Mouse (Mus musculus) heart, embryonic 13.5 days (tissue): ENCODE measurements around the gene Rwdd4a. TPM values are rescaled to one million over a fixed set of nuclear protein-coding genes. Genes with fewer than 3 reads are reported as not detected.

Experiments
- ATAC-seq: fragments of 200-750 bp; cut with Nextera tagmentation; 2 replicates; pipeline ENCODE4 v1.8.0; 2017; ENCODE audit warnings: moderate TSS enrichment; ENCODE audit not compliant: insufficient number of reproducible peaks, low FRiP score, low TSS enrichment; ENCODE audit errors: extremely low read depth
- H3K27ac ChIP-seq: fragments of 300-500 bp; sonication (generic); replicated peaks from 2 replicates; pipeline ENCODE4 v1.5.1; 2015; ENCODE audit warnings: moderate library complexity, mild to moderate bottlenecking, inconsistent platforms
- H3K27me3 ChIP-seq: fragments of 300-500 bp; sonication (generic); replicated peaks from 2 replicates; pipeline ENCODE4 v1.6.1; 2015; ENCODE audit warnings: mild to moderate bottlenecking, inconsistent platforms
- H3K36me3 ChIP-seq: fragments of 300-500 bp; sonication (generic); 2 replicates; pipeline ENCODE4 v1.6.1; 2015; ENCODE audit warnings: mild to moderate bottlenecking, inconsistent platforms
- H3K4me1 ChIP-seq: fragments of 300-500 bp; sonication (generic); 2 replicates; pipeline ENCODE4 v1.6.1; 2015; ENCODE audit warnings: inconsistent platforms
- H3K4me2 ChIP-seq: fragments of 300-500 bp; sonication (generic); 2 replicates; pipeline ENCODE4 v1.6.1; 2015; ENCODE audit warnings: inconsistent platforms, mild to moderate bottlenecking, moderate library complexity
- H3K4me3 ChIP-seq: fragments of 300-500 bp; sonication (generic); 2 replicates; pipeline ENCODE4 v1.5.1; 2015; ENCODE audit warnings: moderate library complexity, mild to moderate bottlenecking, inconsistent platforms
- H3K9ac ChIP-seq: fragments of 300-500 bp; sonication (generic); 2 replicates; pipeline ENCODE4 v1.6.1; 2015; ENCODE audit warnings: inconsistent platforms, mild to moderate bottlenecking, moderate library complexity
- H3K9me3 ChIP-seq: fragments of 300-500 bp; sonication (generic); 2 replicates; pipeline ENCODE4 v1.6.1; 2016; ENCODE audit warnings: inconsistent platforms
- WGBS: fragments of 180-500 bp; shearing (Covaris S2); methylation state at CpG from one replicate; pipeline ENCODE4 v1.1.7; 2015; ENCODE audit warnings: mixed read lengths; 5-methylcytosine and 5-hydroxymethylcytosine counted together
- polyA plus RNA-seq: library from polyadenylated mRNA; unstranded; fragments of >200 nt; fragmentation: Nextera tagmentation; extraction: Ambion mirVana; gene quantifications from 2 replicates; pipeline ENCODE4 v1.2.1, GENCODE M21; 2015

Rwdd4a gene
- 28.0 and 39.7 TPM in 2 replicates for polyA plus RNA-seq

DNA sequence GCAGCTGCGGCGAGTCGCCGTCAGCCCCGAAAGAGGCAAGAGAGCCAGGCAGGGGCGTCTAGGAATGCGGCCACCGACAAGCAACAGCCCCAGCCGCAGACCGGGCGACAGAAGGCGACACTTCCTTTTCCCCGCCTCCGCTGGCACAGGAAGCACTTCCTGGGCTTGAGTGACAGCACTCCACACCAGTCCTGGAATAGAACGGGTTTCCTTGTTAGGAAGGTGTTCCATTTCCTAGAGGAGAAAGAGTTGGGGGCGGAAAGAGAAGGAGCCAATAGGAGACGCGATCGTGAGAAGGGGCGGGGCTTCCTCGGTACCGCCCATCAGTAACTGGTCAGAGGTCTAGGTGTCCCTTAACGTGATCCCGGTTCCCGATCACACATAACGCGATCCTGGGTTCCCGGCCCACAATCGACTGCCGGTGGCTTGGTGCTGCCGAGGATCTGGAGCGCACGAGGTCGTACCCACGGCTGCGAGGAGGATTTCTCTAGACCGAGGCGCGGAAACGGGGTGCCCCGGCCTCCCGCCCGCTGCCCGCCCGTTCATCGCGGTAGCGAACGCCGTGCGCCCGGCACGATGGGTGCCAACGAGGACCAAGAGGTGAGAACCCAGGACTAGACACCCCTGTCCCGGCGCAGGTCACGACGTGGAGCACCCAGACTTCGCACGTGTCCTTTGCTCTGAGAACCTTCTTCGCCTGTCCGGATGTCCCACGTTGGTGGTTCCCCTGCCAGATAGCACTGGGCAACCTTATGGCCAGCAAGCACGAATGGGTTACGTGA, at the start of gene Rwdd4a, which contains the start of gene Trappc11:
TSS of gene Rwdd4a (plus strand) at position 321 of the 782 bp plus-strand sequence.
TSS of gene Trappc11 (minus strand) at position 127 of the 782 bp plus-strand sequence.
- Histone ChIP-seq H3K27me3 (no peaks in the 10 kb centered on the region), H3K4me1 (peaks cover 30% of the 10 kb centered on the region), H3K9me3 (no peaks in the 10 kb centered on the region), H3K9ac (peak within 1 kb of the TSS; percentile 95), H3K4me3 (peak within 1 kb of the TSS; percentile 92), H3K4me2 (peak within 1 kb of the TSS; percentile 92), H3K27ac (peak within 1 kb of the TSS; percentile 90), H3K36me3 (peaks cover 39% of the 10 kb centered on the region)
- ATAC-seq = peak; percentile 99
- under 1% methylated on average over 65 of the region's 65 CpGs for WGBS

DNA sequence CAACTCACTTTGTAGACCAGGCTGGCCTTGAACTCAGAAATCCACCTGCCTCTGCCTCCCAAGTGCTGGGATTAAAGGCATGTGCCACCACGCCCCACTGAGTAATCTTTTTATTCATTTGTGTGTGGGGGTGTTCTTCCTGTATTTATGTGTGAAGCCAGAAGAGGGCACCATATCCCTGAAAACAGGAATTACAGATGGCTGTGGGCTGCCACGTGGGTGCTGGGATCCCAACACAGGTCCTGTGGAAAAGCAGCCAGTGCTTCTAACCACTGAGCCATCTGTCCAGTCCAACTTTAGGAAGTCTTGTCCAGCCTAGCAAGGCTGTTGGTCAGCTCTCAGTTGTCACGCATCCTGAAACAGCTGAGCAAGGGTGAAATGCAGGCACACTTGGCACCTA, 46.2 kb upstream of the Rwdd4a start:
- Histone ChIP-seq H3K4me2 (no peak overlapping the region), H3K27ac (no peak overlapping the region), H3K9ac (no peak overlapping the region), H3K9me3 (peaks cover 8% of the 10 kb centered on the region), H3K4me3 (no peak overlapping the region), H3K27me3 (no peaks in the 10 kb centered on the region), H3K4me1 (no peaks in the 10 kb centered on the region), H3K36me3 (peaks cover 47% of the 10 kb centered on the region)
- ATAC-seq = no peak
- 89% methylated on average over 3 of the region's 3 CpGs for WGBS

DNA sequence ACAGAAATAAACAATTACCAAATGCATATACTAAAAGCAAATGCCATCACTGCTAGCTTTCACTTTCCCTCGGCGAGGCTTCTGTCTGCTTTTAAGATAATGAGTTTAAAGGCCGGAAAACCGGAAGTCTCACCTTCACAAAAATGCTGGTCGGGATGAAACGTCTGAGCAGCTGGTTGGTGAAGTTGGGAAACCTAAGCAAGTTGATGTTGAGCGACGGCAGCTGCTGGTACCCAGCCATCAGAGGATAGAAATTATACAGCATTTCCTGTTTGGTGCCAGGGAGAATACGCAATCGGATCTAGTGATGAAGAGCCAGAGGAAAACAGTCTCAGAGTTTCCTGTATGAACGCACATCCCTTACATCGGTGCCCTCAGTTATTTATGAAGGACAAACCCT, 40.4 kb upstream of the Rwdd4a start:
- Histone ChIP-seq H3K27ac (no peak overlapping the region), H3K9ac (no peak overlapping the region), H3K9me3 (no peaks in the 10 kb centered on the region), H3K4me2 (no peak overlapping the region), H3K4me3 (no peak overlapping the region), H3K4me1 (peaks cover 8% of the 10 kb centered on the region; the same call in 1 of the 2 replicates), H3K27me3 (no peaks in the 10 kb centered on the region), H3K36me3 (peaks cover 87% of the 10 kb centered on the region)
- WGBS = 89% methylated on average over 12 of the region's 12 CpGs
- ATAC-seq = no peak

DNA sequence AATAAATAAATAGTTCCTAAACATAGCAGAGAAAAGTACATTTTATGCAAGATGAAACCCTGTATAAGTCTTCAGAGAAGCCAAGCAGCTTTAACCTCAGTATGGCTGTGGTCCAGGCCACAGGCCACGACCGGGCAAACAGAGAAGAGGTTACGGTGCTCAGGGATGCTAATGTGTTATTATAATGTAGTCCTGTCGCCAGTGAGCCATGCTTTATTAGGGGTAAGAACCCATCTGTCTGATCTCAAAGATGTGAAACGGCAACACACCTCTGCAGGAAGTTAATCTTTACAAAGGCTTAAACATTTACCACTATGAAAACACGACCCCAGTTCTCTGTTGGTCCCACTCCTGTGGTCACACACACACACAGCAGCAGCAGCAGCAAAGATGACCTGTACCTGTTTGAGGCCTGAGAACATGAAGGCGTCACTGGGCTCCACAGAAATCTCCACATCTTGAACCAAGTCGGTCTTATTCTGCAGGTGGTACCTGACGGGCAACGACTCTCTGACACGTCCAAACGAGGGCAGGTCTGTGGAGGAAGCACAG, 38.8 kb upstream of the Rwdd4a start:
- peaks cover 8% of the 10 kb centered on the region; the same call in 1 of the 2 replicates for H3K4me1 ChIP-seq
- H3K4me2 ChIP-seq = no peak overlapping the region
- H3K27me3 ChIP-seq = no peaks in the 10 kb centered on the region
- no peak overlapping the region for H3K27ac ChIP-seq
- H3K9ac ChIP-seq = no peak overlapping the region
- no peak overlapping the region for H3K4me3 ChIP-seq
- no peaks in the 10 kb centered on the region for H3K9me3 ChIP-seq
- no peak for ATAC-seq
- 86% methylated on average over 12 of the region's 12 CpGs for WGBS
- peaks cover 92% of the 10 kb centered on the region for H3K36me3 ChIP-seq

DNA sequence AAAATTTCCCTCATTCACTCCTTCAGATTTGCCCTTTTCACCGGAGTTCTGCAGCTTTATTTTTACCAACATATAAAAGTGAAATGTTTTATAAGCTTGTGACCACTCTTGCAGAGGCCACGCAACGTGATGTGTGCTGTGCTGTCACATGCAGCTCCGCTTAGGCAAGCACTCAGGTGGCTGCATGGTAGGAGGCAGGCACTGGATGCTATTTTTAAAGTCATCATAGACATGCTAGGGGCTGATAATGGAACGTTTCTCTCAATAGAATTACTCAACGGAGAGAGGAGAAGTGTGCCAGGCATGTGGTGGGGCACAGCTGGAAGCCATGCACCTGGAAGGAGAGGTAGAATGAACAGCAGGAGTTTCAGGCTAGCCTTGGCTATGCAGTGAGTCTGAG, 38.0 kb upstream of the Rwdd4a start:
- no peak overlapping the region for H3K4me2 ChIP-seq
- no peak overlapping the region for H3K27ac ChIP-seq
- H3K9ac ChIP-seq = no peak overlapping the region
- no peak overlapping the region for H3K4me3 ChIP-seq
- H3K27me3 ChIP-seq = no peaks in the 10 kb centered on the region
- 49% methylated on average over 6 of the region's 6 CpGs for WGBS
- H3K9me3 ChIP-seq = no peaks in the 10 kb centered on the region
- ATAC-seq = no peak
- peaks cover 94% of the 10 kb centered on the region for H3K36me3 ChIP-seq
- peaks cover 8% of the 10 kb centered on the region; the same call in 1 of the 2 replicates for H3K4me1 ChIP-seq

DNA sequence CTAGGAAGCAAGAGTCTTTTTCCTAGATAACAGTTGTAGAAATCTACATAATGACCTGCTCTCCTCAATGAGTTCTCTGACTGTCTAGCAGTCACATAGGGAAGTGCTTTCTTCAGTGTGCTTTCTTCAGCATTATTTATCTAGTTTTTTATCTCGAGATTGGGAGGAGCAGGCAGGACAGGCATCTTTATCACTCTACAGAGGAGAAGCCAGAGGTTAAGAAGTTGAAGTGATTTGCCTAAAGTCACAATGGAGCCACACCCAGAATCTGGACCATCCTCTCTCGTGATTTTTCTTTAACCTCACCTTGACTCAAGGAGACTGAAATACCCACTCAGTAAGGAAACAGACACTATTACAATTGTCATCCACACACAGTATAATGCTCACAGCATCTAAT, 31.5 kb upstream of the Rwdd4a start:
- Histone ChIP-seq H3K27ac (no peak overlapping the region), H3K4me2 (no peak overlapping the region), H3K9ac (no peak overlapping the region), H3K9me3 (no peaks in the 10 kb centered on the region), H3K4me1 (no peaks in the 10 kb centered on the region), H3K36me3 (peaks cover 89% of the 10 kb centered on the region), H3K27me3 (no peaks in the 10 kb centered on the region), H3K4me3 (no peak overlapping the region)
- WGBS = 52% methylated on average over 2 of the region's 2 CpGs
- ATAC-seq = no peak

DNA sequence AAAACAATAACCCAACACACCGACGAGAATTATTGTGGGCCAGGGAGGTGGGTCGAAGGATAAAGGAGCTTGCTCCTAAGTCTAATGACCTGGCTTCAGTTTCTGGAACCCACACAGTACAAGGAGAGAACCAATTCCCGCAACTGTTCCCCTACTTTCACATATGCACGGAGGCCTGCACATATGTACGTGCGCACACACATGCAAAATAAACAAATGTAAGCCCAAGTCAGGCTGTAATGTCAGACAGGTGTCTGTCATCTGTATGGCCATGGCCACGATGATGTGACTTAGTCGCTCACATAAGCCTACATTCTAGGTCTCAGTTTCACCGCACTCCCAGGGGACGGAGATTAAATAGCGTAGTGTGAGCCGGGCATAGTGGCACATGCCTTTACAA, 30.9 kb upstream of the Rwdd4a start:
- no peak overlapping the region for H3K4me2 ChIP-seq
- H3K27me3 ChIP-seq = no peaks in the 10 kb centered on the region
- H3K27ac ChIP-seq = no peak overlapping the region
- 94% methylated on average over 13 of the region's 13 CpGs for WGBS
- ATAC-seq = no peak
- H3K9me3 ChIP-seq = no peaks in the 10 kb centered on the region
- no peaks in the 10 kb centered on the region for H3K4me1 ChIP-seq
- H3K4me3 ChIP-seq = no peak overlapping the region
- H3K36me3 ChIP-seq = peaks cover 89% of the 10 kb centered on the region
- no peak overlapping the region for H3K9ac ChIP-seq

DNA sequence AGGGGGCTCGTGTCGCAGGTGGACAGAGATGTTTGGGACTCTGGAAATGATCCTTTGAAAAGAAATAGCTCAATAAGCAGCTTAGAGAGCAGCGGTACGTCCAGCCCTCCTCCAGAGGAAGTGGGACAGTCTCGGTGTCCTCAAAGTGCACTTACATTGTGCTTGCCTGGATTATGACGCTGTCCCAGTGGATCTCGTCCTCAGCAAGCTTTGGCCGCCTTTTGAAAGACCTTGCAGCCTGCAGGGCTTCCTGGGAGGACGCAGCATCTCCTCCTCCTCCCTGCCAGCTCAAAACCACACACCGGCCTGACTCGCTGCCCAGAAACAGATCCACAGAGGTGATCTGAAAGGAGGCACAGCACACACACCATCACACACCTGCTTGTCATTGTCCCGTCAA, 28.0 kb upstream of the Rwdd4a start:
- H3K4me2 ChIP-seq = no peak overlapping the region
- 84% methylated on average over 12 of the region's 12 CpGs for WGBS
- no peaks in the 10 kb centered on the region for H3K4me1 ChIP-seq
- H3K4me3 ChIP-seq = no peak overlapping the region
- no peaks in the 10 kb centered on the region for H3K27me3 ChIP-seq
- H3K27ac ChIP-seq = no peak overlapping the region
- H3K9me3 ChIP-seq = no peaks in the 10 kb centered on the region
- no peak overlapping the region for H3K9ac ChIP-seq
- no peak for ATAC-seq
- H3K36me3 ChIP-seq = peaks cover 93% of the 10 kb centered on the region

DNA sequence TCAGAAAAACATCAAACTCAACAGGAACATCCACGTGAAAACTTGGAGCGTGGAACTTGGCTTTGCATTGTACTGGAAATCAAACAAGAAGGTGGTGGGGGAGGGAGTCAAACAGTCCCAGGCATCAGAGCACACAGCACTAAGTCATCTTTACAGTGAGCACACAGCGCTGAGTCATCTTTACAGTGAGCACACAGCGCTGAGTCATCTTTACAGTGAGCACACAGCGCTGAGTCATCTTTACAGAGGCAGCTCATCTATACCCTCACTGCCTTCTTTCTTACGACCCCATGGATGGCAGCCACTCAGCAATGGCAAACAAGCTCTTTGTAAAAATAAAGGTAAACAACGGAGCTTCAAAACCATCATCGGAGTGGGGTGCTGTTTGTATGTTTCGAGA, 22.5 kb upstream of the Rwdd4a start:
- ATAC-seq = peak; percentile 74
- H3K27me3 ChIP-seq = no peaks in the 10 kb centered on the region
- no peaks in the 10 kb centered on the region for H3K9me3 ChIP-seq
- H3K27ac ChIP-seq = no peak overlapping the region
- H3K4me1 ChIP-seq = no peaks in the 10 kb centered on the region
- H3K4me2 ChIP-seq = no peak overlapping the region
- H3K9ac ChIP-seq = no peak overlapping the region
- H3K36me3 ChIP-seq = peaks cover 87% of the 10 kb centered on the region
- 89% methylated on average over 9 of the region's 9 CpGs for WGBS
- H3K4me3 ChIP-seq = no peak overlapping the region

DNA sequence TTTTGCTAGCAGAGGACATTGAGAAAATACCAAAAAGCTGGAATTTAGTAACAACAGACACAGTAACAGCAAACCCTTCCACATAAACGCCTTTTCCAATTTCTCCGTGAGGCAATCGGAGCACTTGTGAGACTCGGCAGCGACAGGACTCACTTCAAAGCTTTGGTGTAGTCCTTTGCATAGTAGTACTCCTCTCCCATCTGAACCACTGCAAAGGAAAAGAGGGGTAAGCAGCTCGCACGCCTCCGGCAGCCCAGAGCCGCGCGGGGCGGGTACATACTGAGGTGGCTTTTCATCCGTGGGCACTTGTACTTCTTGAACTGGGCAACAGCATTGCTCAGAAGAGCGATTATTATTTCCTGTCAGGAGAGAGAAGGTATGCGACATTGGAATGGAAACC, 19.9 kb upstream of the Rwdd4a start:
- Histone ChIP-seq H3K9ac (no peak overlapping the region), H3K36me3 (peaks cover 88% of the 10 kb centered on the region), H3K4me1 (no peaks in the 10 kb centered on the region), H3K9me3 (no peaks in the 10 kb centered on the region), H3K4me2 (no peak overlapping the region), H3K27me3 (no peaks in the 10 kb centered on the region), H3K27ac (no peak overlapping the region), H3K4me3 (no peak overlapping the region)
- 90% methylated on average over 15 of the region's 15 CpGs for WGBS
- no peak for ATAC-seq

DNA sequence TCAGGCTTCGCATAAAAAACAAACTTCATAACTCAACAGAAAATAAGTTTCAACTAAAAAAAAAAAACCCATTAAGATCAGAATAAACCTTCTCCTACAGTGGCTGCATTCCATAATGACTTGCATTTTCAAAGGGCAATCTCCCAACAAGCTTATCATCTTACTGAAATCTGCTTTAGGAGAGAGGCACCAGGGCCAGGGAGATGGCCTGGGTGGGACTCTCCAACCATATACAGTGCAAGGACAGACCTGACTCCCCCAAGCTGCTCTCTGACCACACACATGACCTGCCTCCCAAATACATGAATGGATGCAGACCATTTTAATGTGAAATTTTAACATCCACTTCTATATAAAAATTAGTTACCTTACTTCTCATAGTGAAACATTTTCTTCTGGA, 5.4 kb upstream of the Rwdd4a start:
- Histone ChIP-seq H3K36me3 (peaks cover 65% of the 10 kb centered on the region), H3K4me3 (no peak overlapping the region), H3K9me3 (no peaks in the 10 kb centered on the region), H3K4me2 (no peak overlapping the region), H3K27ac (no peak overlapping the region), H3K4me1 (peaks cover 13% of the 10 kb centered on the region), H3K9ac (no peak overlapping the region), H3K27me3 (no peaks in the 10 kb centered on the region)
- ATAC-seq = no peak
- 92% methylated on average over 1 of the region's 1 CpGs for WGBS

DNA sequence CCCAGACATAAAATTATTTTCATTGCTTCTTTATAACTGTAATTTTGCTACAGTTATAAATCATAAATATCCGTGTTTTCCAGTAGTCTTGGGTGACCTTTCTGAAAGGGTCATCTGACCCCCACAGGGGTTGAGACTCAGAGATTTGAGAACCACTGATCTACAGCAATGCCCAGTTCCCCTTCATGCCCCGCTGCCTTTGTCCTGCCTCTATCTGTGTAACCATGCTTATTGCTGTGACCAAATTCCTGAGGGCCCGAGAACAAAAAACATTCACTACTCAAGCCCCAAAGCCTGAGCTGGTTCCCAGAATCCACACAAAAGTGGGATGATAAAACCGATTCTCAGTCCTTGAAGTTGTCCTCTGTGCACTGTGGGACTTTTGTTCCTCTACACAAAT, 4.9 kb downstream of the Rwdd4a start:
- H3K4me1 ChIP-seq = peaks cover 25% of the 10 kb centered on the region
- no peaks in the 10 kb centered on the region for H3K27me3 ChIP-seq
- H3K4me3 ChIP-seq = no peak overlapping the region
- no peak overlapping the region for H3K27ac ChIP-seq
- no peaks in the 10 kb centered on the region for H3K9me3 ChIP-seq
- ATAC-seq = no peak
- WGBS = 87% methylated on average over 4 of the region's 4 CpGs
- H3K9ac ChIP-seq = no peak overlapping the region
- H3K4me2 ChIP-seq = no peak overlapping the region
- H3K36me3 ChIP-seq = peaks cover 53% of the 10 kb centered on the region
